Mouse (Mus musculus): ENCODE data around the gene Krtap5-1. TPM values are rescaled to one million over a fixed set of nuclear protein-coding genes. Genes with fewer than 3 reads are reported as not detected.
"Not testable (repeated sequence)": the region's sequence is repeated elsewhere in the genome, so short reads cannot be mapped to it uniquely, and the experiment has no call there.

The Krtap5-1 gene
- polyA plus RNA-seq, 1 experiment from 2014 or later: not detected

GRCm38 (mm10) chr7:142323396-142324117 lies 26.6 kb upstream of the Krtap5-1 start:
- H3K27ac ChIP-seq: no peak overlapping the region
- H3K9me3 ChIP-seq (replicated peaks): no peaks in the 10 kb centered on the region
- no peaks in the 10 kb centered on the region; the same call in none of the 2 replicates for H3K4me1 ChIP-seq (replicated peaks)
- H3K4me2 ChIP-seq: no peak overlapping the region
- no peak overlapping the region for H3K9ac ChIP-seq
- H3K27me3 ChIP-seq: no peaks in the 10 kb centered on the region
- no peaks in the 10 kb centered on the region for H3K36me3 ChIP-seq
- no peak for ATAC-seq (ENCODE audit: low read depth)
- no peak overlapping the region for H3K4me3 ChIP-seq (replicated peaks)
- DNase-seq: no peak
- 75% methylated on average over 12 of the region's 12 CpGs for WGBS (ENCODE audit: insufficient replicate concordance)

GRCm38 (mm10) chr7:142322641-142323040 lies 25.7 kb upstream of the Krtap5-1 start:
- no peak overlapping the region for H3K27ac ChIP-seq
- peaks cover 6% of the 10 kb centered on the region for H3K4me1 ChIP-seq (replicated peaks)
- H3K9ac ChIP-seq: no peak overlapping the region
- no peak overlapping the region for H3K4me3 ChIP-seq (replicated peaks)
- 77% methylated on average over 6 of the region's 6 CpGs for WGBS (ENCODE audit: insufficient replicate concordance)
- ATAC-seq (ENCODE audit: low read depth): no peak
- H3K9me3 ChIP-seq (replicated peaks): no peaks in the 10 kb centered on the region
- DNase-seq: no peak
- no peak overlapping the region for H3K4me2 ChIP-seq
- no peaks in the 10 kb centered on the region for H3K27me3 ChIP-seq
- H3K36me3 ChIP-seq: no peaks in the 10 kb centered on the region

- 68% methylated on average over 6 of the region's 10 CpGs for WGBS (ENCODE audit: insufficient replicate concordance)
- not testable (repeated sequence) for ATAC-seq (ENCODE audit: low read depth); H3K27ac ChIP-seq; H3K4me3 ChIP-seq (replicated peaks); H3K27me3 ChIP-seq; H3K9me3 ChIP-seq (replicated peaks); H3K9ac ChIP-seq; DNase-seq; H3K4me2 ChIP-seq; H3K36me3 ChIP-seq
- H3K4me1 ChIP-seq (replicated peaks): peaks cover 15% of the 10 kb centered on the region
These were observed 24.9 kb upstream of the Krtap5-1 start for GRCm38 (mm10) chr7:142321637-142322306.

- Histone ChIP-seq H3K4me2 (no peak overlapping the region), H3K4me3 (replicated peaks) (no peak overlapping the region), H3K4me1 (replicated peaks) (peaks cover 15% of the 10 kb centered on the region), H3K9ac (no peak overlapping the region), H3K27me3 (no peaks in the 10 kb centered on the region), H3K36me3 (no peaks in the 10 kb centered on the region), H3K27ac (0 out of 2 replicates have a peak overlapping the region, but pooled peaks have one; percentile 3), H3K9me3 (replicated peaks) (no peaks in the 10 kb centered on the region)
- WGBS (ENCODE audit: insufficient replicate concordance): 25% methylated on average over 2 of the region's 2 CpGs
- DNase-seq (no peak), ATAC-seq (ENCODE audit: low read depth) (no peak)
These were observed 24.0 kb upstream of the Krtap5-1 start for GRCm38 (mm10) chr7:142320906-142321305.

GRCm38 (mm10) chr7:142319124-142319523 lies 22.2 kb upstream of the Krtap5-1 start:
- no peak overlapping the region for H3K27ac ChIP-seq
- no peak overlapping the region for H3K4me2 ChIP-seq

GRCm38 (mm10) chr7:142317216-142317615 lies 20.3 kb upstream of the Krtap5-1 start:
- H3K4me3 ChIP-seq (replicated peaks): no peak overlapping the region
- no peaks in the 10 kb centered on the region for H3K27me3 ChIP-seq
- H3K36me3 ChIP-seq: no peaks in the 10 kb centered on the region
- 64% methylated on average over 5 of the region's 5 CpGs for WGBS (ENCODE audit: insufficient replicate concordance)
- ATAC-seq (ENCODE audit: low read depth) (no peak), DNase-seq (no peak)
- H3K4me2 ChIP-seq: no peak overlapping the region
- H3K9me3 ChIP-seq (replicated peaks): no peaks in the 10 kb centered on the region
- H3K9ac ChIP-seq: no peak overlapping the region
- H3K4me1 ChIP-seq (replicated peaks): peaks cover 15% of the 10 kb centered on the region
- H3K27ac ChIP-seq: no peak overlapping the region

More at GRCm38 (mm10) chr7:142319124-142319523, 22.2 kb upstream of the Krtap5-1 start:
- Histone ChIP-seq H3K9ac (no peak overlapping the region), H3K4me3 (replicated peaks) (no peak overlapping the region), H3K9me3 (replicated peaks) (no peaks in the 10 kb centered on the region), H3K36me3 (no peaks in the 10 kb centered on the region), H3K4me1 (replicated peaks) (peaks cover 15% of the 10 kb centered on the region), H3K27me3 (no peaks in the 10 kb centered on the region)
- ATAC-seq (ENCODE audit: low read depth) (no peak), DNase-seq (no peak)
- 78% methylated on average over 11 of the region's 11 CpGs for WGBS (ENCODE audit: insufficient replicate concordance)

GRCm38 (mm10) chr7:142316558-142316957 lies 19.6 kb upstream of the Krtap5-1 start:
- no peaks in the 10 kb centered on the region for H3K9me3 ChIP-seq (replicated peaks)
- H3K9ac ChIP-seq: no peak overlapping the region
- H3K36me3 ChIP-seq: no peaks in the 10 kb centered on the region
- WGBS (ENCODE audit: insufficient replicate concordance): 38% methylated on average over 6 of the region's 6 CpGs
- DNase-seq (no peak), ATAC-seq (ENCODE audit: low read depth) (no peak)
- no peak overlapping the region for H3K27ac ChIP-seq
- H3K4me1 ChIP-seq (replicated peaks): peaks cover 15% of the 10 kb centered on the region
- no peak overlapping the region for H3K4me2 ChIP-seq
- H3K4me3 ChIP-seq (replicated peaks): no peak overlapping the region
- H3K27me3 ChIP-seq: no peaks in the 10 kb centered on the region

- no peak for ATAC-seq (ENCODE audit: low read depth)
These were observed 17.8 kb upstream of the Krtap5-1 start for GRCm38 (mm10) chr7:142314600-142315285.

GRCm38 (mm10) chr7:142303929-142304328 lies 7.0 kb upstream of the Krtap5-1 start:
- not testable (repeated sequence) for H3K4me1 ChIP-seq (replicated peaks); H3K27ac ChIP-seq; H3K4me2 ChIP-seq; ATAC-seq (ENCODE audit: low read depth); H3K36me3 ChIP-seq; H3K9me3 ChIP-seq (replicated peaks); DNase-seq; H3K9ac ChIP-seq; H3K4me3 ChIP-seq (replicated peaks)
- peaks cover 13% of the 10 kb centered on the region for H3K27me3 ChIP-seq
- 75% methylated on average over 1 of the region's 1 CpGs for WGBS (ENCODE audit: insufficient replicate concordance)

More at GRCm38 (mm10) chr7:142314600-142315285, 17.8 kb upstream of the Krtap5-1 start:
- H3K4me2 ChIP-seq: no peak overlapping the region
- no peaks in the 10 kb centered on the region for H3K9me3 ChIP-seq (replicated peaks)
- peaks cover 15% of the 10 kb centered on the region for H3K4me1 ChIP-seq (replicated peaks)
- no peaks in the 10 kb centered on the region for H3K36me3 ChIP-seq
- WGBS (ENCODE audit: insufficient replicate concordance): 65% methylated on average over 5 of the region's 5 CpGs
- H3K27ac ChIP-seq: no peak overlapping the region
- no peak overlapping the region for H3K4me3 ChIP-seq (replicated peaks)
- no peak for DNase-seq
- H3K9ac ChIP-seq: no peak overlapping the region
- no peaks in the 10 kb centered on the region for H3K27me3 ChIP-seq

GRCm38 (mm10) chr7:142303249-142303648 lies 6.3 kb upstream of the Krtap5-1 start, which contains the start of gene Krtap5-4:
Krtap5-4 (plus strand) TSS chr7:142303549.
- 16% methylated on average over 3 of the region's 3 CpGs for WGBS (ENCODE audit: insufficient replicate concordance)
- Histone ChIP-seq H3K27ac (no peak within 1 kb of the TSS), H3K9me3 (replicated peaks) (no peaks in the 10 kb centered on the region), H3K4me3 (replicated peaks) (no peak within 1 kb of the TSS), H3K36me3 (no peaks in the 10 kb centered on the region), H3K9ac (no peak within 1 kb of the TSS), H3K4me2 (no peak within 1 kb of the TSS), H3K4me1 (replicated peaks) (0 out of 2 replicates have a peak, but pooled peaks cover 2% of the 10 kb centered on the region), H3K27me3 (peaks cover 13% of the 10 kb centered on the region)
- DNase-seq (no peak), ATAC-seq (ENCODE audit: low read depth) (no peak)

GRCm38 (mm10) chr7:142296108-142296507 lies 810 bp downstream of the Krtap5-1 start:
- not testable (repeated sequence) for H3K36me3 ChIP-seq; ATAC-seq (ENCODE audit: low read depth); H3K27ac ChIP-seq; H3K9me3 ChIP-seq (replicated peaks); H3K4me3 ChIP-seq (replicated peaks); H3K9ac ChIP-seq; H3K4me2 ChIP-seq; H3K4me1 ChIP-seq (replicated peaks); DNase-seq; H3K27me3 ChIP-seq
- 14% methylated on average over 4 of the region's 4 CpGs for WGBS (ENCODE audit: insufficient replicate concordance)

Data from liver, embryonic 13.5 days (tissue).